Mouse (Mus musculus): Measurements from ENCODE around the gene Hist1h4k.

- TF ChIP-seq HCFC1 (IDR thresholded peaks at IDR 0.05; ENCODE audit: borderline replicate concordance, insufficient read depth, low read length) (no peak), CHD2 (IDR thresholded peaks at IDR 0.05; ENCODE audit: low read depth, low read length) (no peak), ZC3H11A (IDR thresholded peaks at IDR 0.05; ENCODE audit: borderline replicate concordance, low read depth, low read length) (no peak), MAFK (IDR thresholded peaks at IDR 0.05; ENCODE audit: insufficient read depth, low read depth, low read length) (no peak), ZNF384 (IDR thresholded peaks at IDR 0.05; ENCODE audit: low read depth, low read length) (no peak)
Observed at GRCm38 (mm10) chr13:21722373-21722925, 27.9 kb downstream of the Hist1h4k start.
